Mouse (Mus musculus) lung, embryonic 15.5 days (tissue): ENCODE data around the gene Gm13119. TPM values are rescaled to one million over a fixed set of nuclear protein-coding genes. Genes with fewer than 3 reads are reported as not detected.

Source experiments
- polyA plus RNA-seq: library from polyadenylated mRNA; unstranded; fragments of >200 nt; fragmentation: Nextera tagmentation; extraction: Ambion mirVana; gene quantifications from 2 replicates; pipeline ENCODE4 v1.2.1, GENCODE M21; 2015

Gm13119 gene
- polyA plus RNA-seq, 1 experiment from 2014 or later: not detected

Other genes with a start within 250 kb of the Gm13119 start
- not detected in 2 replicates for gene Oog3, start 195.3 kb upstream of the Gm13119 start, polyA plus RNA-seq
- not detected in 2 replicates for gene Oog2, start 167.2 kb upstream of the Gm13119 start, polyA plus RNA-seq
- not detected in 2 replicates for gene C87977, start 144.6 kb upstream of the Gm13119 start, polyA plus RNA-seq
- not detected in 2 replicates for gene Pramel5, start 77.5 kb upstream of the Gm13119 start, polyA plus RNA-seq
- gene Gm13128, start 27.7 kb upstream of the Gm13119 start, polyA plus RNA-seq: not detected in 2 replicates
- not detected in 2 replicates for gene Pramef20, start 20.0 kb downstream of the Gm13119 start, polyA plus RNA-seq
- gene Pramef12, start 50.5 kb downstream of the Gm13119 start, polyA plus RNA-seq: 0.15 TPM in 1 of 2 replicates, not detected in the other
- gene 1700012P22Rik, start 80.8 kb downstream of the Gm13119 start, polyA plus RNA-seq: not detected in 2 replicates
- gene Gm9944, start 95.4 kb downstream of the Gm13119 start, polyA plus RNA-seq: not detected in 2 replicates
- gene Aadacl3, start 105.8 kb downstream of the Gm13119 start, polyA plus RNA-seq: not detected in 2 replicates
- gene 9430007A20Rik, start 161.9 kb downstream of the Gm13119 start, polyA plus RNA-seq: not detected in 2 replicates
- gene Gm13124, start 207.2 kb downstream of the Gm13119 start, polyA plus RNA-seq: not detected in 2 replicates